Mouse (Mus musculus) activated CD4-positive, CD25-positive, alpha-beta regulatory T cell, adult 4 months (primary cell): ENCODE measurements around the gene Gm10197. TPM values are rescaled to one million over a fixed set of nuclear protein-coding genes. Genes with fewer than 3 reads are reported as not detected.
"Not testable (repeated sequence)": the region's sequence is repeated elsewhere in the genome, so short reads cannot be mapped to it uniquely, and the experiment has no call there.

Source experiments
- ATAC-seq: one replicate; pipeline ENCODE4 v1.8.0; 2017
- polyA plus RNA-seq, 2 experiments: library from polyadenylated mRNA; unstranded; fragments of 100-300 nt; shearing (Covaris generic); gene quantifications; one replicate each; pipeline ENCODE4 v1.2.1; 2017

The Gm10197 gene
- not detected for polyA plus RNA-seq

- no peak for ATAC-seq
Measured at GRCm38 (mm10) chr19:53371666-53372065, at the start of gene Gm10197. Gm10197 (minus strand) TSS chr19:53371766.

- peak; percentile 65 for ATAC-seq
Measured at GRCm38 (mm10) chr19:53420924-53421582, 49.5 kb upstream of the Gm10197 start.

DNA sequence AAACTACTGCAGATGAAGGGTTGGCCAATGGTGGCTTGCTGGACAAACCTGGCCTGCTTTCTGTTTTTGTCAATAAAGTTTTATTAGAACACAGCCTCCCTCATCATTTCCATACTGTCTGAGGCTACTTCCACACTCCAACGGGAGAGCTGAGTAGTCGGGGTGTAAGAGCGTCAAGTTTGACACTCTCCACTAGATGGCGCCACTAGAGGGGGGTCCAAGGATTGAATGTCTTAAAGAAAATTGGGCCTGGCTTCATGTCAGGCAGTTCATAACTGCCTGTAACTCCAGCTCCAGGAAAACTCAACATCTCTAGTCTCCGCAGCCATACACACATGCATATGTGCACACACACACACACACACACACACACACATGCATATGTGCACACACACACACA, 48.3 kb upstream of the Gm10197 start:
- ATAC-seq = no peak

DNA sequence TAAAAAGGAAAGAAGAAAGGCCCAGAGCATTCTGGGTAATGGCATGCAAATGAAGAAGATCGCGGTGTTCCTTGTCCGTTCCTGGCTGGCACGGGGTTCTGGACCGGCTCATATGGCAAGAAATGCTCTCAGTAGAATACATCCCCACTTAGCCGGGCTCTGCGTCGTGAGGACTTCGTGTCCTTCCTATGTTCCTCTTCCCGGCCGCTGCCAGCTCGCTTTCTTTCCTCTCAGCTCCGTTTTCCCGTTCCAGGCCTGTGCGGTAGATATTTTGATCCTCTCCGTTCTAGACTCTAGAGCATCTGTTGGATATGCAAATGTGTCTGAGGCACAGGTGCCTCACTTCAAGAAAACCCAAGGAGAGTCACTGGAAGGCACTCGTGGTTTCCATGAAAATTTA, 43.6 kb upstream of the Gm10197 start:
- ATAC-seq = no peak

DNA sequence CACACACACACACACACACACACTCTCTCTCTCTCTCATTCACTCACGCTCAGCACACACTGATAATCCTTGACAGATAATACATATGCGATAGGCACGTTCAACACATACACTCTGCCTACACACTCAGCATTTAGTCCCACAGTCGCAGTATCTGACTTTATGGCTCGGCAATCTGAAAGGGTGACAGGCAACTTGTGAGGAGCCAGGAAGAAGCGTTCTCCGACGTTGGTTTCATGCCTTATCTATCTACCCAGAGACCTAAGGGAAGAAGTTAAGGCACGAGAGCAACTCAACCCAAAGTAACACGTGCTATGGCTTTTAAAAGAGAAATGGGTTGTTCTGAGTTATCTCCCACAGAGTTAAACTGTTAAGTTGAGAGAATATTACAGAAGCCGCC, 43.1 kb upstream of the Gm10197 start:
- ATAC-seq = no peak

- ATAC-seq = no peak
Measured at GRCm38 (mm10) chr19:53413617-53414380, 42.2 kb upstream of the Gm10197 start.

DNA sequence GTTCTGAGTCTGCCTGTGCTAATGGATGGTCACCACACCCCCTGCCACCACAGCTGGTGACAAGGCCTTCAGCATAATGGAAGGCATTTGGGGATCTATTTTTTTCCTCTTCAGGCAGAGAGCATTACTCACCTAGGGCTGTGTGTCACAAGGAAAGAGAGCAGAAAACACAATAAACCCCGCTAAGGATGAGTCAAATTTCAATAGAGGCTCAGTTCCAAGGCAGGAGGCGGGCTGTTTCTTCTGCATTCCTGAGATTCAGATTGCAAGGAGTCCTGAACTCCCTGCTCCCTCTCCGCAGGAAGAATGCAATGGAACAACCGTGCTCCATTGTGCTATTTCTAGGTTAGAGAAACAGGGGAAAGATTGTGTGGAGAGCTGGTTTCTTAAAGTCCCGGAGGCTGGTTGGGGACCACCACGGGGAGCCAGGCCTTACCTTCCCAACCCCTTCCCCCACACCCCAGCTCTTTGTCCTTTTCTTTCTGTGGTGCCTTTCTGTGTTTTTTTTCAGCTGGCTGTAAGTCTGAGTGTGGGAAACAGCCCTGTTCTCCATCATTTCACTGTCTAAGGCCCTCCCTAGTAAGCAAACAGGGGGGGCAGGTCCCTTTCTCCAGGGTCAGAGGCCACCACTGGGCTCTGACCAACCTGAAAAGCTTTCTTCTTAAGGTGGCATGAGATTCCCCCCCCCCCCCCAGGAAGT, 40.7 kb upstream of the Gm10197 start:
- no peak for ATAC-seq

DNA sequence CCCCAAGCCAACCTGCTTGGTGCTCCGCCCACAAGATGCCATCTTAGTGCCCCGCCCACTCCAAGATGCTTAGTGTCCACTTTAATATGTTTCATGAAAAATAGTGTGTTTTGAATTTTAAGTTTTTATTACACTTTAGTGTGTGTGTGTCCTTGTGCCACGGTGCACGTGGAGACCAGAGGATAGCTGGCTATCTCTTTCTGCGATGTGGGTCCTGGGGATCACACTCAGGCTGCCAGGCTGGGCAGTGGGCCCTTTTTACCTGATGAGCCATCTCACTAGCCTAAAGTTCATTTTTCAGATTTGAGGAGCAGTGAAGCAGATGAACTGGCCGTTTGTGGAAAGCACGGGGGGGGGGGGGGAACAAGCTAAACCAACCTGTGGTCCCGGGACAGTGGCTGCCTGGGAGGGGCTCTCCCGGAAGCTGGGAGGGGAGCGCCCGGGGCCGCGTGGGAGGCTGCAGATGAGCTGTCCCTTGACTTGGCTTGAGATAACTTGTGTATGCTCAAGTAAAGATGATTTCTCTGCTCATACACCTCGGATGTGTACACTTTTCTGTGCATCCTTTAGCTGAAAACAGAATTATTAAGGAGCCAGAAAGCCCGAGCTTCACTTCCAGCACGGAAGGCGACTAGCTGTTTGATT, 38.2 kb upstream of the Gm10197 start:
- no peak for ATAC-seq

GRCm38 (mm10) chr19:53408398-53408797, 36.8 kb upstream of the Gm10197 start:
- ATAC-seq = no peak

DNA sequence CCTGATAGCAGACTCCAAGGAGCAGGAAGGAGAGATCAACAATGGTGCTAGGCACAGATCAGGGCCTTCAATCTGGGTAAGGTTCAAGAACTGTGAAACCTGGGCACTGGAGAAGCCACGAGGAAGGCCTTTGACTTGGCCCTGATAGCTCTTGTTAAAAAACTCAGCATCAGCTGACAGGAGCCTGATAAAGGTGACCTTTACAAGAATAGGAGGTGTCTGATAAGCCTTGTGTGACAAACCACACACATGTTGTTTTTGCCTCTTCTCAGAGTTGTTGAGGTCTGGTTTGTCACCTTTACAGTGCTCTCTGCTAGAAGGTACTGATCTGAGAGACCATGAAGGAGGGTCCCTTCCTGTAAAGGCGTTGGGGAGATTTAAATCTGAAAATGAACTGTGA, 35.8 kb upstream of the Gm10197 start:
- ATAC-seq = peak; percentile 74

GRCm38 (mm10) chr19:53405810-53406209, 34.2 kb upstream of the Gm10197 start:
- ATAC-seq = no peak

DNA sequence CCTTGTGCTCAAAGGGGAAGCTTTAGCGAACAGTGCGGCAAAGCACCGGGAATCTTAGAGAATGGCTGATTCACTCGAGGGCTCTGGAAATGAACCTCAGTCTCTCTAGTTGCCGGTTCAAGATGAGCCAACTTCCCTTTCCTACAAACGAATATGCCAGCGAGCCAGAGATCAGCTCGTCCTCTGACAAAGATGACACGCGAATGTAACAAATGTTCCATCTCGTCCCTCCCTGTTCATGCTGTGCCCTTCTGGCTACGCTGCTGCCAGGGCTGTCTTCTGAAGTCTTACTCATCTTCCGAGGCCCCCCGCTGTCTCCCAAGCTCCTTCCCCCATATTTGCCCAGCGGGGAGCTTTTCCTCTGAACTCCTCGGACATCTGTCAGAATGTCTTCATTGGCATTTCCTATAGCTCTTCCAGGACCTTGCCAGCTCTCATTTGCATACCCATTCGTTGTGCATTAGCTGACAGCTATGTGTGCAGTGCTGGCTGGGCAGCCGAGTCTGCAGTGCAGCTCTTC, 33.3 kb upstream of the Gm10197 start:
- ATAC-seq = no peak

DNA sequence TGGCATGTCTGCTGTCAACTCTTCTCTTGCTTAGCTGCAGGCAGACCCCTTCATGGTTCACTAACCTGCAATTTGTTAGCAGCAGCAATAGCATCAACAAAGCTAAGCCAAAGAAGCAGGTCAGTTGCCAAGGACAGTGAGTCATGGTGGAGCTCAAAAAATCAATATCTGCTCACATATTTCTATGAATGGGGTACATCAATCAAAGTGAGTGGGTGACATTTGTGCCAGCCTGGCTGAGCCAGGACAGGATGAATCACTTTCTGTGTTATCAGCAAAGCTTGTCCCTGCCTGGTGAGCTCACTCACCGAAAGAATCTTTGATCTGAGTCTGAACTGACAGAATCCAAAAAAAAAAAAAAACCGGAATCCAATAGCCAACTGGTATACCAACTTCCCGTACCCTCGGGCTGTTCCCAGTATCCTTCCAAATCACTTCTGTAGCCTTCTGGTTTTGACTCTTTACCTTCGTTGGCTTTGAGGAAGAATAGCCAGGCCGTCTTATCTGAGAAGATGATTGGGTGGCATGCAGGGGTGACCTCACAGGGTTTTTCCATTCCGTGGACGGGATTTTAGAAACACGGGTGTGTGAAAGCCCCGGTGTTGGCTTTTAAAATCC, 32.8 kb upstream of the Gm10197 start:
- no peak for ATAC-seq

DNA sequence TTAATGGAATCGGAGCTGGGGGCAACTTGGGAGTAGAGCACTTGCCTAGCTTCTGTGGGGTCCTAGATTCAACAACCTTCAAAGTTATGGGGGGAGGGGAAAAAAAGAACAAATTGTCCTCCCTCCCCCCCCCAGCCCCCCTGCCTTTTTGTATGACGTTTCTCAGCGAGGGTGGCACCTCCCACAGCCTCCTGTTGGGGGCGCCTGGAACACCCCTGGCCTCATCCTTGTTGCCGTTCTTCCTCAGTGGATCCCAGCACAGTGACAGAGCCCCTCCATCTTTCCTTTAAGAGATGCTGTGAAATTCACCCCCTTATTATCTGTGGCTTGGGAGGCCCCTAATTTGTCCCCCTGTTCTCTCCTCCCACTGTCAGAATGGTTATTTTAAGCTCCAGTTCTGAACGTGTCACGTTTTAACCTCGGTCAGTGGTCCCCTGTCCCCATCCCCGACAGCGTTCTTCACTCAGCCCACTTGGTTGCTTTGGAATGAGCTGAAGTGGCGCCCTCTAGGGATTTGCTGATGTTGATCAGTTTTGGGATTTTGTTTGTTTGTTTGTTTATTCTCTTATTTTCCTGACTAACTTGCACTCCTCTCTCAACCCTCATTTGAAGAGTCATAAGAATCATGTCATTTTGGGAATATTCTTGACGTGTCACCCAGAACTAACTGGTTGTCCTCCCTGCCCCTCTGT, 31.3 kb upstream of the Gm10197 start:
- ATAC-seq = no peak

DNA sequence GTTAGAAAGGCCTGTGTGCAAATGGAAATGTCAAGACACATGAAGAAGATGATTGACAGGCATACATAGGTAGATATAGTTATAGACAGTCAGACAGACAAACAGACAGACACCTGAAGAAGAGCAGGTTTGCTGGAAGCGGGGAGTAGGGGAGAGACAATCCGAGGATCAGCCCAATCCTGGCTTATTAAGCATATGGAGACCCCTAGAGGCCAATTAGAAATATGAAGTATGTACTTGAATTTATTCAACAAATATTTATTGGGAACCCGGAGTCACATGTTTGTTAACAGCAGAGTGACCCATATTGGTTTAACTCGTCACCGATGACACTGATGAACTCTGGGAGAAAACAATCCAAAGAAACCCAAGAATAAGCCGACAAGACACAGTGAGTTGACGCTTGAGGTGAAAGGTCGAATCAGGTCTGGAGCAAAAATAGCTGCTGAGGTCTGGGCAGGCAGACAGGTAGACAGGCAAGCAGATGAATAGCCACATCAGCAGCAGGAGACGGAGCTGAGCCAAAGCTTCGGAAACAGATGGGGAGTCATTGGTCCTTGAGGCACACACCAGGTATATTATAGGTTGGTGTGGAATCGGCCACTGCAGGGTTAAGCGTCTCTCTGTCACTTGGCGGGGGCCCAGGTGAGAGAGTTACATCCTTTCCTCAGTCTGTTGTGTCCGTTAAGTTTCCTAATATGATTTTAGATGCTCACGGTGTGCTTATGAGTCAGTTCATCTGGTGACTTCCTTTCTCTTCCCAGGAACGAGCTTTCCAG, 29.0 kb upstream of the Gm10197 start:
- ATAC-seq = no peak

GRCm38 (mm10) chr19:53399213-53399612, 27.6 kb upstream of the Gm10197 start:
- peak; percentile 67 for ATAC-seq

DNA sequence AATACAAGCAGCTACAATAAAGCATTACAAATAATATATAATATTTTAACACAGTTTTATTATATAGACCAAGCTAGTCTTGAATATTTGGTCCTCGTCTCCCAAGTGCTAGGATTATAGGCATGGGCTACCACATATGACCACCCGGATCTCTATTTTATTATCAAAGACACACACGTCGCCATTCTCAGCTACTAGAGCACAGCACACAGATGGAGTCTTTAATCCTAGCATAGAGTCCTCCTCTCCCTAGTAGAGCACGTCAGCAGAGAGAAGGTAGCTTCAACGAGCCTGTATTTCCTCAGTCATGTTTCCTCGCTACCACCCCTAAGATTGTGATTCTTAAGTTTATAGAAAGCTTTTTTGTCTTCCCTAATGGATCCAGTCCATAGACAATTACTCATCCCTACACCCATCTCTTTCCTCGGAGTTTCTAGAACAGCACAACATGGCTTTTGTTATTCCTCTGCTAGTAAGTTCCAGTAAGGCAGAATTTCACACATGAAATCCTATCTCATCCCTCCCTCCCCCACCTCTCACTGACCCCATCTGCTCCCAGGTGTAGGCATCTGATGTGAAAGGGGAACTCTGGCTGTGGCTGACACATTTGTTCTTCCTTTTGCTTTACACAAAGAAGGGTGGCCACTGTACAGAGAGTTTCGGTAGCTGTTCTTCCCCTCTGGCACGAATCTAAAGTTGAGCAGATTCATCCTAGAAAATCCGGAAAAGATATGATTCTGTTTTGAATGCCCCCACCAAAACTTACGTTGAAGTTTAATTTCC, 26.1 kb upstream of the Gm10197 start:
- ATAC-seq = no peak

- not testable (repeated sequence) for ATAC-seq
Measured at GRCm38 (mm10) chr19:53395805-53396204, 24.2 kb upstream of the Gm10197 start.

- ATAC-seq = not testable (repeated sequence)
Measured at GRCm38 (mm10) chr19:53394956-53395355, 23.4 kb upstream of the Gm10197 start.

DNA sequence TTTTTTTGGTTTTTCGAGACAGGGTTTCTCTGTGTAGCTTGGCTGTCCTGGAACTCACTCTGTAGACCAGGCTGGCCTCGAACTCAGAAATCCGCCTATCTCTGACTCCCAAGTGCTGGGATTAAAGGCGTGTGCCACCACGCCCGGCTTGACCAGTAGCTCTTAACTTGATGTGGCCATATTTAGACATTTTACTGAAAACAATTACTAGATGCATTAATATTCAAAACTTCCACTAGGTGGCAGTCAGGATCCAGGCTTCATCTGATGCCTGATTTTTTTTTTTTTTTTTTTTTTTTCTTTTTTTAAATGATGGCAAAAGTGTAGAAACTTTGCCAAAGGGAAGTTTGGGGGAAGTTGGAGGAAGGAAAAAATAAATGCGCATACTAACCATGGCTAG, 23.0 kb upstream of the Gm10197 start:
- ATAC-seq = no peak
